Mouse (Mus musculus) limb, embryonic 13.5 days (tissue): ENCODE data around the gene Xntrpc. TPM values are rescaled to one million over a fixed set of nuclear protein-coding genes. Genes with fewer than 3 reads are reported as not detected.

Source experiments
- ATAC-seq: fragments of 200-750 bp; cut with Nextera tagmentation; 2 replicates; pipeline ENCODE4 v1.8.0; 2017; ENCODE audit warnings: low read depth, moderate number of reproducible peaks, moderate TSS enrichment; ENCODE audit not compliant: low FRiP score
- H3K27ac ChIP-seq: fragments of 300-500 bp; sonication (generic); 2 replicates; pipeline ENCODE4 v1.5.1; 2015; ENCODE audit warnings: inconsistent platforms, mild to moderate bottlenecking, moderate library complexity
- H3K27me3 ChIP-seq: fragments of 300-500 bp; sonication (generic); 2 replicates; pipeline ENCODE4 v1.6.1; 2015; ENCODE audit warnings: mild to moderate bottlenecking, inconsistent platforms
- H3K36me3 ChIP-seq: fragments of 300-500 bp; sonication (generic); 2 replicates; pipeline ENCODE4 v1.6.1; 2015; ENCODE audit warnings: inconsistent platforms, mild to moderate bottlenecking, moderate library complexity
- H3K4me1 ChIP-seq: fragments of 300-500 bp; sonication (generic); 2 replicates; pipeline ENCODE4 v1.6.1; 2015; ENCODE audit warnings: inconsistent platforms
- H3K4me2 ChIP-seq: fragments of 300-500 bp; sonication (generic); replicated peaks from 2 replicates; pipeline ENCODE4 v1.6.1; 2015; ENCODE audit warnings: inconsistent platforms, mild to moderate bottlenecking, moderate library complexity
- H3K4me3 ChIP-seq: fragments of 300-500 bp; sonication (generic); 2 replicates; pipeline ENCODE4 v1.5.1; 2015; ENCODE audit warnings: moderate library complexity, mild to moderate bottlenecking, inconsistent platforms
- H3K9ac ChIP-seq: fragments of 300-500 bp; sonication (generic); 2 replicates; pipeline ENCODE4 v1.6.1; 2015; ENCODE audit warnings: mild to moderate bottlenecking, inconsistent platforms
- H3K9me3 ChIP-seq: fragments of 300-500 bp; sonication (generic); 2 replicates; pipeline ENCODE4 v1.6.1; 2016; ENCODE audit warnings: inconsistent platforms
- WGBS: fragments of 180-500 bp; shearing (Covaris S2); methylation state at CpG from one replicate; pipeline ENCODE4 v1.1.7; 2015; 5-methylcytosine and 5-hydroxymethylcytosine counted together
- polyA plus RNA-seq: library from polyadenylated mRNA; unstranded; fragments of >200 nt; fragmentation: Nextera tagmentation; extraction: Ambion mirVana; gene quantifications from 2 replicates; pipeline ENCODE4 v1.2.1, GENCODE M21; 2015

Xntrpc gene
- polyA plus RNA-seq, 1 experiment from 2014 or later: 2.3 TPM

DNA sequence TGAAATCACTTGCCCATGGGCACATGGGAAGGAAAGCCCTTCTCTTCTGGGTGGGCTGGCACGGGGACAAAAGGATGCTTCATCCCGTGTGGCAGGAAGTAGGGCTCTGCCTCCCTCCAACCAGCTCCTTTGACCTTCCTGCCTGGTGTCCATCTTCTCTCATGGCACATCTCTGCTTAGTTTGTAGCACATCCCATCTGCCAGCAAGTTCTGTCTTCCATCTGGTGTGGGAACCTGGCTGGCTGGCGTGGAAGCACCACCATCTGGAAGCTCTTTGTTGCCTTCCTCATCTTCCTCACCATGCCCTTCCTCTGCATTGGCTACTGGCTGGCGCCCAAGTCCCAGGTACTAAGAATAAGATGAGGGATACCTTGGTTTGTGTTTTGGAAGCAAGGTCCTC is 21.8 kb downstream of the Xntrpc start:
- no peak for ATAC-seq
- Histone ChIP-seq H3K27me3 (no peaks in the 10 kb centered on the region), H3K36me3 (peaks cover 74% of the 10 kb centered on the region), H3K4me3 (no peak overlapping the region), H3K4me2 (no peak overlapping the region), H3K4me1 (no peaks in the 10 kb centered on the region), H3K9me3 (no peaks in the 10 kb centered on the region), H3K27ac (no peak overlapping the region), H3K9ac (0 out of 2 replicates have a peak overlapping the region, but pooled peaks have one; percentile 20)
- WGBS: 90% methylated on average over 4 of the region's 4 CpGs

DNA sequence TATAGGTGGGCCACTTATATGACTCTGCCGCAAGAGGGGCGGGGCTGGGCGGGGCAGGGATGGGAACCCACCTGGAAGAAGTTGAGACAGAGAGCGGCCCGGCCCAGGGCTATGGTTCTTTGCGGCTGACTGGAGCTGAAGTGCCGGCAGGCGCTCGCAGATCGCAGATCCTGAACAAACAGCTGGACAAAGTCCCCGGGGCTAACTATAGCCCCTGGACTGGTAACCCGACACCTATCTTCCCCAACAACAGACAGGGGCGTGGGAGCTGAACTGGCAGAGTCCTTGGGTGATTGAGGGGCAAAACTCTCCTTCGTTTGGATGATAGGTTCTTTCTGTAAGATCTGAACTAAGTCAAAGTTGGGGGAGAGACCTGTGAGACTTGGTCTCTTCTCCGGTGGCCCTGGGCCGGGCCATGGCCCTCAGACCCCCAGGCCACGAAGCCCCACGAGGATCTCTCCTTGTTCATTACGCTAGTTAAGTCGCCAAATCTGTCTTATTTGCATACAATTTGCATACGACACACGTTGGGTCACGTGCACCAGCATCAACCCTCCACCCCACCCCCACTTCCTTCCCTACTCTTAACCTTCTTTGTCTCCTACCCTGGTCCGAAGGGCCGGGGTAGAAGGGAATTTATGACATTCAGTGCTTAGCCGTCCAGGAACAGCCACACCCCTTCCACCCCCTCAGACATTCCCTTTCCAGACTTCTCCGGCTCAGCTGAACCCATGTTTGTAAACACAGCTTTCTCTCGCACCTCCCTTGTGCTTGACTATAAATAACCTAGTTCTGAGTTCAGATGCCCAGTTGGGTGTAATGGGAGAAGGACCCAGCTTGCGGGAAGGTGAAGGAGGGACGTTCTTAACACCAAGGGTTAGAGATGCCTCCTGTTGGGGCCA is 34.5 kb downstream of the Xntrpc start:
- H3K36me3 ChIP-seq: peaks cover 14% of the 10 kb centered on the region
- H3K9me3 ChIP-seq: no peaks in the 10 kb centered on the region
- H3K4me2 ChIP-seq: peak overlapping the region; percentile 65
- no peaks in the 10 kb centered on the region for H3K27me3 ChIP-seq
- H3K4me3 ChIP-seq: peak overlapping the region; percentile 34
- WGBS: 3% methylated on average over 30 of the region's 30 CpGs
- H3K9ac ChIP-seq: peak overlapping the region; percentile 63
- ATAC-seq: peak; percentile 60
- peaks cover 22% of the 10 kb centered on the region for H3K4me1 ChIP-seq
- H3K27ac ChIP-seq: peak overlapping the region; percentile 4; the same call in 1 of the 2 replicates

DNA sequence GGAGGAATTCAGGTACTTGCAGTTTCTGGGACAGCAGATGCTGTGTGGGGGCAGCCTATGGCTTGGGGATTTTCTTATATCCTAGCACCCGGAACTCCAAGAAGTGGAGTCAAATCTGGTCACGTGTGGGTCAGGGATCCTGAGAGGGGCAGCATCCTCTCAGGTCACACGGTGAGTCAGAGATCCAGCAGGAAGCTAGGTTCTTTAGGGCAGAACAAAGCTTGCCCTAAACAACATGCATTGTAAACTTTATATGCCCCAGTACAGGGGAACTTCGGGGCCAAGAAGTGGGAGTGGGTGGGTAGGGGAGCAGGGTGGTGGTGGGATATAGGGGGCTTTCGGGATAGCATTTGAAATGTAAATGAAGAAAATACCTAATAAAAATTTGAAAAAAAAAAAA is 35.4 kb downstream of the Xntrpc start:
- Histone ChIP-seq H3K4me1 (peaks cover 22% of the 10 kb centered on the region), H3K4me2 (peak overlapping the region; percentile 65; the same call in 1 of the 2 replicates), H3K27ac (no peak overlapping the region; the same call in 1 of the 2 replicates), H3K9me3 (no peaks in the 10 kb centered on the region), H3K36me3 (peaks cover 7% of the 10 kb centered on the region), H3K27me3 (no peaks in the 10 kb centered on the region), H3K9ac (no peak overlapping the region), H3K4me3 (no peak overlapping the region)
- WGBS: 41% methylated on average over 5 of the region's 5 CpGs
- ATAC-seq: no peak

DNA sequence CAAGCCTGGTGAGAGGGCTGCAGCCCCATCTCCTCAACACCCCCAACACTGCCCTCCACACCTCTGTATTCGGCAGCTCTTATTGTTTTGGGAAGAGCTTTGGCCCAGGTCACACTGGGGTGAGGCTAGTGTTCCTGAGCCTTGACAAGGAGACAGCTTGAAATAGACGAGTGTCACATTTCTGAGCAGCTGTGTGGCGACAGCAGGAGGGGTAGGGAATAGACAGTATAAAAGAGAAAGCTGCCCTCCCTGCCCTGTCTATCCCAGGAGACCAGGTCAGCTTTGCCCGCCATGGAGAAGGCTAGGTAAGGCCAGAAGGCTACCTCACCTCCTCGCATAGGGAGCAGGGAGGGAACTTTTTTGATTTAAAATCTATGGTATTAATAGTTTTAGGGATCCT is 36.0 kb downstream of the Xntrpc start, which contains the start of gene Art1:
TSS of gene Art1 (plus strand) at position 257 of the 400 bp plus-strand sequence.
- WGBS: 50% methylated on average over 5 of the region's 5 CpGs
- H3K27me3 ChIP-seq: no peaks in the 10 kb centered on the region
- H3K4me1 ChIP-seq: peaks cover 24% of the 10 kb centered on the region
- 0 out of 2 replicates have a peak, but pooled peaks have one; percentile 21 for ATAC-seq
- no peaks in the 10 kb centered on the region for H3K9me3 ChIP-seq
- no peak within 1 kb of the TSS; the same call in 1 of the 2 replicates for H3K27ac ChIP-seq
- H3K4me3 ChIP-seq: no peak within 1 kb of the TSS
- H3K9ac ChIP-seq: no peak within 1 kb of the TSS
- H3K36me3 ChIP-seq: peaks cover 5% of the 10 kb centered on the region; the same call in 1 of the 2 replicates
- peak within 1 kb of the TSS; percentile 65 for H3K4me2 ChIP-seq

DNA sequence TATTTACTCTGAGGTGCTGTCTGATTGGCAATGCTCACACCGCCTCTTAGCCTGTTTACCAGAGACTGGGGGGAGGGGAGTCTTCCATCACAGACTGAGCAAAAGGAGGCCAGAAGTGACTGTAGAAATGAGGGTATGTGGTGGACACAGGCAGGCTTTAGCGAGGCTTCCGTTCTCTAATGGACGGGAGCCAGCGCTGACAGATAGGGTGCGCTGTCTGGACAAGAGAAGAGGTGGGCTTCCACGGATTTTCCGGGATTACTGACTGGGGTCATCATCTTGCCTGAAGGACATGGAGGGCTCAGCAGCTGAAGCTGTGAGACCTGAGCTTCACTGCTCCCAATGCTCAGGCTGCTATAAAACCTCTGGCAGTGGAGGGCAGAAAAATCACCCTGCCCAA is 36.7 kb downstream of the Xntrpc start:
- 44% methylated on average over 8 of the region's 8 CpGs for WGBS
- no peak for ATAC-seq

DNA sequence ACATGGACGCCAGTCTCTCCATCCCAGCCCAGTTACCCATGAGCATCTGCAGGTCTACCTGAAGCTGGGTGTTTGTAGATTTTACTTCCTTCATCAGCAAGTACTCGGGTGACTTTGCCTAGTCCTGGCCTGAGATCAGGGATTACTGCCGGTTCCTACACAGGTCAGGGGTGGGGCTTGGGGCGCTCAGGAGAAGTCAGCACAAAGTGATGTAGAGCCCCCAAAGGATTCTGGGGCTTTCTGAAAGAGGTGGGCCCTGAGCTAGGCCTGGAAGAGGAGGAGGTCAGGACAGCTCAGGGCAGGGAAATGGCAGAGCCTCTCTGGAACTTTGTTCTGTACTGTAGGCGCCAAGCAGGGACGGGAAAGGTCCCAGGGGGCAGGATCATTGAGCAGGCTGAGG is 37.2 kb downstream of the Xntrpc start:
- 39% methylated on average over 6 of the region's 6 CpGs for WGBS

More for the DNA sequence above, 36.7 kb downstream of the Xntrpc start:
- no peaks in the 10 kb centered on the region for H3K9me3 ChIP-seq
- no peaks in the 10 kb centered on the region for H3K27me3 ChIP-seq
- H3K27ac ChIP-seq: no peak overlapping the region
- H3K4me2 ChIP-seq: no peak overlapping the region
- H3K4me1 ChIP-seq: peaks cover 31% of the 10 kb centered on the region
- no peaks in the 10 kb centered on the region for H3K36me3 ChIP-seq
- no peak overlapping the region for H3K4me3 ChIP-seq
- no peak overlapping the region for H3K9ac ChIP-seq

DNA sequence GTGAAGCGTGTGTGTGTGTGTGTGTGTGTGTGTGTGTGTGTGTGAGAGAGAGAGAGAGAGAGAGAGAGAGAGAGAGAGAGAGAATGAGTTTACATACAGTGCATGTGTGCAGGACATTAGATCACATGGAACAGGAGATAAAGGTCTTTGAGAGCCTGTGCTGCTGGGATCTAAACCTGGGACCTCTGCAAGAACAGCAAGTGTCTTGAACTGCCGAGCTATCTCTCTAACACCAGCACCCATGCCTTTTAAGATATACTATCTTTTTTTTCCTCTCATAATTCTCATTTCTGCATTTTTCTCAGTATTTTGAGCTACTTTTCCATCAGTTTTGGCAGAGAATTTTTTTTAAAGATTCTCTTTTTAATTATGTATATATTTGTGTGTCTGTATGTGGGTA is 38.0 kb downstream of the Xntrpc start:
- no peak overlapping the region for H3K27ac ChIP-seq
- no peaks in the 10 kb centered on the region for H3K36me3 ChIP-seq
- H3K27me3 ChIP-seq: no peaks in the 10 kb centered on the region
- no peak overlapping the region for H3K9ac ChIP-seq
- H3K4me2 ChIP-seq: no peak overlapping the region
- H3K4me1 ChIP-seq: peaks cover 33% of the 10 kb centered on the region
- no peaks in the 10 kb centered on the region for H3K9me3 ChIP-seq
- WGBS: 80% methylated on average over 2 of the region's 2 CpGs
- ATAC-seq: no peak
- H3K4me3 ChIP-seq: no peak overlapping the region

More for the DNA sequence above, 37.2 kb downstream of the Xntrpc start:
- peaks cover 33% of the 10 kb centered on the region for H3K4me1 ChIP-seq
- no peaks in the 10 kb centered on the region for H3K27me3 ChIP-seq
- no peak for ATAC-seq
- H3K4me2 ChIP-seq: peak overlapping the region; percentile 14; the same call in 1 of the 2 replicates
- H3K4me3 ChIP-seq: no peak overlapping the region
- no peaks in the 10 kb centered on the region for H3K9me3 ChIP-seq
- H3K9ac ChIP-seq: no peak overlapping the region
- no peaks in the 10 kb centered on the region for H3K36me3 ChIP-seq
- H3K27ac ChIP-seq: no peak overlapping the region

DNA sequence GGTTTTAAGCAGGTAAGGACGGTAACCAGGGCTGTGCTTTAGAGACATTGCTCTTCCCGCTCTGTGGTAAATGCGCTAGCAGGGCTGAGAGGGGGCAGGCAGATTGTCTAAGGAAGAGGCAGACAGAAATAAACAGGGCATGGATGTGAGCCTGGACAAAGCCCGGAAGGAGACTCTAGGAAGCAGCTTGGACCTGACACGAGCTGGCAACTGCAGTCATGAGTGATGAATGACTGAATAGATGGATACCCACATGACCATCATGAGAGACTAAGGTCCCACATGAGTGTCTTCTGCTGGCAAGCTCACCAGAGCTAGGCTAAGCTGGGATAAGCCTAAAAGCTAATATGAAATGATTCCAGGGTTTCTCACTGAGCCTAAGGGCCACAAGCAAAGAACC is 38.6 kb downstream of the Xntrpc start:
- Histone ChIP-seq H3K4me3 (no peak overlapping the region), H3K27me3 (no peaks in the 10 kb centered on the region), H3K27ac (no peak overlapping the region), H3K4me2 (no peak overlapping the region), H3K9ac (no peak overlapping the region), H3K36me3 (no peaks in the 10 kb centered on the region), H3K4me1 (peaks cover 31% of the 10 kb centered on the region), H3K9me3 (no peaks in the 10 kb centered on the region)
- WGBS: 72% methylated on average over 5 of the region's 5 CpGs
- no peak for ATAC-seq

DNA sequence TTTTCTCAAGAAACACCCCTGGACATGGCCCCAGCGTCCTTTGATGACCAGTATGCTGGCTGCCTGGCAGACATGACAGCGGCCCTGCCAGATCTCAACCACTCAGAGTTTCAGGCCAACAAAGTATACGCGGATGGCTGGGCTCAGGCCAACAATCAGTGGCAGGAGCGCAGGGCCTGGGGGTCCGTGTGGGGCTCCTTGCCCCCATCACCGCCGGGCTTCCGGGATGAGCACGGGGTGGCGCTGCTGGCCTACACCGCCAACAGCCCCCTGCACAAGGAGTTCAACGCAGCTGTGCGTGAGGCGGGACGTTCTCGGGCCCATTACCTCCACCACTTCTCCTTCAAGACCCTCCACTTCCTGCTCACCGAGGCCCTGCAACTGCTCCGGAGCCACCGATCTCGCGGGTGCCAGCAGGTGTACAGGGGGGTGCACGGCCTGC is 41.2 kb downstream of the Xntrpc start:
- H3K36me3 ChIP-seq: no peaks in the 10 kb centered on the region
- ATAC-seq: 0 out of 2 replicates have a peak, but pooled peaks have one; percentile 38
- 15% methylated on average over 23 of the region's 23 CpGs for WGBS
- H3K4me1 ChIP-seq: peaks cover 15% of the 10 kb centered on the region
- peak overlapping the region; percentile 62 for H3K9ac ChIP-seq
- peak overlapping the region; percentile 33 for H3K4me3 ChIP-seq
- peak overlapping the region; percentile 67 for H3K4me2 ChIP-seq
- no peaks in the 10 kb centered on the region for H3K27me3 ChIP-seq
- H3K27ac ChIP-seq: no peak overlapping the region
- H3K9me3 ChIP-seq: no peaks in the 10 kb centered on the region

DNA sequence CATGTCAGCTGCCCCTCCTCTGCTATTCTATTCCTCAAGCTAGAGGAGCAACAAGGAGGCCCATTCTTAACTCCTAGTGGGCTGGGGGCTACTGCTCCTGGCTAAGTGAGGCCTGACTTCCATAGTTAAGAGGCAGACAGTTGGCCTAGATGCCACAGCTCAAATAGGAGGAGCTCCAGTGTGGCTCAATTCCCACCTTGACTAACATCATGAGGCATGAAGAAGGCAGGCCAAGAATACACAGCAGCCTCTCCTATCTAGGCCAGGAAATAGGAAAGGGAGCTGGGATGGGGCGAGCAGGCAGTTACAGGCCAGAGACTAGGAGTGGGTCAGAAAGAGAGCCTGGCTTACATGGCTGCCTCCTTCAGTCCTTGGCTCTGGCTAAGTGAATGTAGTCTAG is 42.7 kb downstream of the Xntrpc start:
- ATAC-seq: no peak
- H3K4me1 ChIP-seq: peaks cover 11% of the 10 kb centered on the region
- no peak overlapping the region for H3K9ac ChIP-seq
- H3K27ac ChIP-seq: no peak overlapping the region
- H3K36me3 ChIP-seq: no peaks in the 10 kb centered on the region
- WGBS: 83% methylated on average over 1 of the region's 1 CpGs
- no peak overlapping the region for H3K4me3 ChIP-seq
- no peaks in the 10 kb centered on the region for H3K9me3 ChIP-seq
- no peak overlapping the region for H3K4me2 ChIP-seq
- no peaks in the 10 kb centered on the region for H3K27me3 ChIP-seq

DNA sequence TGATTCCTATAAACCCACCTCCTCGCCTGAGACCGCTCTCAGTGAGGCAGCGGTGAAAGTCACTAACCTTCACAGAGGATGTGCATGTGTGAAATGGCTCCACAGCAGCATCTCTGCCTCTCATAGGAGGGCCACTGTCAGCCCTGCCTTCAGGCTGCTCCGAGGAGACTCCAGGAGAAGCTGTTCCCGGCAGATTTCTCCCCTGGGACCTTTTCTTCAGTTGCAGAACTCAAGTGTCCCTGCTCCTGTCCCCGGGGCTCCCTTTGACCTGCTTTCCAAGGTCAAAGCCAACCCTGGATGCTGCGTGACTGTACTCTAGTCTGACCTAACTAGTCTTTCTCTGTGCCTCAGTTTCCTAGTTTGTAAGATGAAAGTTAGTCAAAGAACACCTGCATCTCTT is 43.7 kb downstream of the Xntrpc start, which contains the start of gene Art5:
TSS of gene Art5 (minus strand) at position 319 of the 400 bp plus-strand sequence.
- Histone ChIP-seq H3K36me3 (no peaks in the 10 kb centered on the region), H3K4me1 (peaks cover 11% of the 10 kb centered on the region), H3K27me3 (no peaks in the 10 kb centered on the region), H3K9ac (no peak within 1 kb of the TSS), H3K4me3 (no peak within 1 kb of the TSS), H3K27ac (no peak within 1 kb of the TSS), H3K4me2 (no peak within 1 kb of the TSS), H3K9me3 (no peaks in the 10 kb centered on the region)
- 74% methylated on average over 7 of the region's 7 CpGs for WGBS
- no peak for ATAC-seq

DNA sequence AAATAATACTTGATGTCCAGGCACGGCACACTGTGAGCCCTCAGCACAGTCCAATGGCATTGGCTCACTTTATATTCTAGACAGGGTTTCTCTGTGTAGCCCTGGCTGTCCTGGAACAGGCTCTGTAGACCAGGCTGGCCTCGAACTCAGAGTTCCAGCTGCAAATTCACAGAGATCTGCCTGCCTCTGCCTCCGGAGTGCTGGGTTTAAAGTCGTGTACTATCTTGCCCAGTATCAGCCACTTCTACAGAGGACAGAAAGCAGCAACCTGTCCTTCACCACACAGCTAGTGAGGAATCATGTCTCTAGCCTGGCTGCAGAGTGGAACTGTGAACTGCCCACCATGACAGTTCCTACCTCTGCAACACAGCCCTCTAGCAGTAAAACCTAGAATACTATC is 44.2 kb downstream of the Xntrpc start:
- no peak overlapping the region for H3K4me2 ChIP-seq
- H3K27me3 ChIP-seq: no peaks in the 10 kb centered on the region
- H3K9ac ChIP-seq: no peak overlapping the region
- H3K4me3 ChIP-seq: no peak overlapping the region
- WGBS: 89% methylated on average over 4 of the region's 4 CpGs
- no peaks in the 10 kb centered on the region for H3K9me3 ChIP-seq
- H3K27ac ChIP-seq: no peak overlapping the region
- peaks cover 11% of the 10 kb centered on the region for H3K4me1 ChIP-seq
- ATAC-seq: no peak
- H3K36me3 ChIP-seq: no peaks in the 10 kb centered on the region
